Mouse (Mus musculus) testis, adult 2 months (tissue): ENCODE data around the gene Gm20388.

Experiments used
- CTCF ChIP-seq: fragments of 200-500 bp; IDR thresholded peaks from 2 replicates; pipeline ENCODE4 v1.5.1; 2012; ENCODE audit warnings: low read depth, mild to moderate bottlenecking, inconsistent platforms, low read length, moderate library complexity; ENCODE audit not compliant: control insufficient read depth, insufficient read depth, insufficient replicate concordance
- POLR2A ChIP-seq: fragments of 200-500 bp; IDR thresholded peaks from 2 replicates; pipeline ENCODE4 v1.6.1; 2012; ENCODE audit warnings: low read depth, mild to moderate bottlenecking, inconsistent platforms, low read length, moderate library complexity; ENCODE audit not compliant: control insufficient read depth

DNA sequence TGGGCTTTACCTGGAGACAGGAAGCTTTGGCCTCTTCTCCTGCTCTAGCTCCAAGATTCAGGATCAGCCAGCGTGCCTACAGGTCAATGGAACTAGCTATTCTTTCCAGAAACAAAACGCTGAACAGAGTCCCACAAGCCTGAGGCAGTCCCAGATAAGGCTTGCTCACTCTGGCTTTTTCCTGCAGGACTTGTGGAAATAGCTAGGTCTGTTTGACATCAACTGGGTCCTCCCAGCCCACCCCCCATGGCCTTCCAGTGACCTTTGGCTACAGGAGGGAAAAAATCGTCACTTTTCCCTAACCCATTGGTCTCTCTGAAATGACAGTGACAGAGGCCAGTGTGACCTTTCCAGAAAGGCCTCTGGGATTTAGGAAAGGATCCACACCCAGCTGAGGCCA lies 1404.9 kb downstream of the Gm20388 start:
- TF ChIP-seq POLR2A (no peak), CTCF (no peak)
